Mouse (Mus musculus) megakaryocyte, adult 5-6 weeks (primary cell): ENCODE measurements around the gene Cd52. TPM values are rescaled to one million over a fixed set of nuclear protein-coding genes. Genes with fewer than 3 reads are reported as not detected.

Experiments used
- ATAC-seq: 2 replicates; pipeline ENCODE4 v1.8.0; 2016; ENCODE audit warnings: mild to moderate bottlenecking, inconsistent platforms; ENCODE audit not compliant: poor library complexity, severe bottlenecking
- total RNA-seq, 2 experiments: library from RNA; stranded (forward) in 1 of 2; stranded (reverse) in 1 of 2; fragments of 153-499, 151-499 nt in 1 of 2; fragments of 221-1000, 200-1000 nt in 1 of 2; gene quantifications; 2 replicates each; pipeline versions ENCODE4 v1.2.3 to v1.2.4; 2015 to 2017

Cd52 gene
- total RNA-seq, 2 experiments from 2014 or later: 2,426 to 3,524 TPM

DNA sequence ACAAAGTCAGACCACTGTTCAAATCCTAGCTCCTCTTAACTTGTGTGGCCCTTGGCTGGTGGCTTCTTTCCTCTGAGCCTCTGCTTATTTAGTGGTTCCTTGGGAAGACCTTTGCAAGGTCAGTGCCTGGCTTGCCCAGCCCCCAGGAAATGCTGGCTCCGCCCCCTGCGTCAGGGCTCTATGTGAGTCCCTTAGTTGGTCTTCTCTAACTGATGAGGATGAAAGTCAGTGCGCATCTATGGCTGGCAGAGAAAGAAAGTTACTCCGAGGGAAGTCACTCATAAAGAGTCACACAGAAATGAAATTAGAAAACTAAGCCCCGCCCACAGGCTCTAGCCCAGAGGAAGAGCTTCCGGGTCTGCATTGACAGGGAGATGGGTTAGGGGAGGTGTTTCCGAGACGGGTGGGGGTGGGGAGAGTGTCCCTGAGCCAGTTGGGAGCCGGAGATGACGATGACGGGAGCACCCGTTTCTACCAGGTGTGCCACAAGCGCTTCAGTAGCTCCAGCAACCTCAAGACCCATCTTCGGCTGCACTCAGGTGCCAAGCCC is 36.6 kb downstream of the Cd52 start:
- ATAC-seq: no peak

DNA sequence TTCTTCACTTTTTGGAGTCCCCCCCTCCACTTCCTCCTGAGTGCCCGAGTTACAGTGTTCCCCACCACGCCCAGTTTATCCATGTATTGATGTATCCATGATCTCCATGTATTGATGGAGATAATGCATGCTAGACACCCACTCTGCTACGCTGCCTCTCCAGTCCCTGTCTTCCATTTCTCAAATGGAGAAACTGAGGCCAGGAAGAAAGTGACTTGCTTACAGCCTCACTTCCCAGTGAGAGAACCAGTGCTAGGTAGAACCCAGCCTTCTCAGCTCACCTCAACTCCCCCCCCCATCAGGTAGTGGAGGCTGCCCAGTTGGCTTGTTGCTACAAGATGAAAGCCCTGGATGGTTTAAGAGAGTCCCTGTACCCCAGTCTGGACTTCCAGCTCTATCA is 41.3 kb downstream of the Cd52 start, which contains the start of gene Zfp683:
Zfp683 (plus strand) TSS at position 301 of the 400 bp plus-strand sequence.
- no peak for ATAC-seq

DNA sequence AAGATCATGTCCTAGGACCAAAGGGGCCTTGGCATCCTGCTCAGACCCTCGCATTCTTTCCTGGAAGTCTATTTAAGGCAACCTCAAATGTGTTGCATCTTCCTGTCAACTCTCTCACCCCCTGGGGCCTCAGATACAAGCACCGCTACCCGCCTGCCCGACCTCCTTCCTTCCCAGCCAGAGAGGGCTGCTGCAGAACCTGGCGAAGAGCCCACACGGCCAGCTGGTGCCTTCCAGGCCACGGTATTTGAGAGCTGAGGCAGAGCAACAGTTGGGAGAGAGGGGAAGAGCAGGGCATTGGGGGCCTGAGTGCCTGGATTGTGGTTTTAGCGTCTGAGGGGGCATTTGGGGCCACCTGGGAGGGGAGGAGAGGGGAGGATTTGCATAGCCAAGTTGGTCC is 42.3 kb downstream of the Cd52 start:
- ATAC-seq: no peak

DNA sequence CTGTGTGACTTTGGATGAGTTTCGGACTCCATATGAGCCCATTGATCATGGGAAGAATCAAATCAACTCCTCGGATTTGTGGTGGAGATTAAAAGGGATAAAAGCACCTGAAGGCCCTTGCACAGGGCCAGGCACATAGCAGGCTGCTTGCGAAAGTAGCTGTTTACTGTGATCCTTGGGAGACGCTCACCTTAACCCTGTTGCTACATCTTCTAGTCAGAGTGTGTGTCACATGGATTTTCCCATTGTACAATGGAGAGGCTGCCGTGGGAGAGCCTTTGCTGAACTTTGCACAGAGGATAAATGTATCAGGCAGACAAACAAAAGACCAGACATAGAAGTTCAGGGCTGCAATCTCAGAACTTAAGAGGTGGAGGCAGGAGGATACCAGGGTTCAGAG is 43.0 kb downstream of the Cd52 start:
- ATAC-seq: no peak

DNA sequence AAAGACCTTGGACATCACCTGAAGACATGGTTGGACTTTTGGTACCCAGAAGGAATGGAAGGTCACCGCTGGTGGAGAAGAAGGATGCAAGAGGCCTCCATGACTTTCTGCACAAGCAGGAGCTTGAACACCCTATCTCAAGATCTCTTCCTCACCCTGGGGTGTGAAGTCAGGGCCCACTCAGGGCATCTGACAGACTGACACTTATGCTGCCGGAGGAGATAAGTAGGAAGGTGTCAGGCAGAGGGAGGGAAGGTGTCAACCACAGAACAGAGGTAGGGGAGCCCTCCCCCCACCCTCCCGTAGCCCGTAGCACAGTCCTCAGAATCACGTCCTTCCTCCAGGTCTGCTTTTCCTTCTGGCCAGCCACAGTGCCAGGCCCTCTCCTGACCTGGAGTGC is 47.2 kb downstream of the Cd52 start:
- no peak for ATAC-seq

DNA sequence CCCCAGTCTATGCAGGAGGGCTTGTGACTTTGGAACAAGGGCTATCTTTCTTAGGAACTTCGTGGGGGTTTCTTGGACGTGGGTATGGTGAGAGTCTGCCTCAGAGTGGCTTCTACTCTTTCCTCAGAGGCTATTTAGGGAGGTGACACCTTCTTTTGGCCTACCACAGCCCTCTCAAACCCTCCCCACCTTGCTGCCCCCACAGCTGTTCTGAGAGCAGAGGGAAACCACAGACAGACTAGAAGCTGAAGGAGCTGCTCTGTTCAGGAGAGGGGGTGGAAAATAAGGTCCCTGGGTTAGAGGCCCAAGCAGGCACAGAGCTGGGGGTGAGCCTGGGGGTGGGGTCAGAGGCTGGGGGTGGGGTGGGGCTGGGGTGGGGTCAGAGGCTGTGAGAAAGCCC is 51.8 kb downstream of the Cd52 start:
- 0 out of 2 replicates have a peak, but pooled peaks have one; percentile 33 for ATAC-seq

DNA sequence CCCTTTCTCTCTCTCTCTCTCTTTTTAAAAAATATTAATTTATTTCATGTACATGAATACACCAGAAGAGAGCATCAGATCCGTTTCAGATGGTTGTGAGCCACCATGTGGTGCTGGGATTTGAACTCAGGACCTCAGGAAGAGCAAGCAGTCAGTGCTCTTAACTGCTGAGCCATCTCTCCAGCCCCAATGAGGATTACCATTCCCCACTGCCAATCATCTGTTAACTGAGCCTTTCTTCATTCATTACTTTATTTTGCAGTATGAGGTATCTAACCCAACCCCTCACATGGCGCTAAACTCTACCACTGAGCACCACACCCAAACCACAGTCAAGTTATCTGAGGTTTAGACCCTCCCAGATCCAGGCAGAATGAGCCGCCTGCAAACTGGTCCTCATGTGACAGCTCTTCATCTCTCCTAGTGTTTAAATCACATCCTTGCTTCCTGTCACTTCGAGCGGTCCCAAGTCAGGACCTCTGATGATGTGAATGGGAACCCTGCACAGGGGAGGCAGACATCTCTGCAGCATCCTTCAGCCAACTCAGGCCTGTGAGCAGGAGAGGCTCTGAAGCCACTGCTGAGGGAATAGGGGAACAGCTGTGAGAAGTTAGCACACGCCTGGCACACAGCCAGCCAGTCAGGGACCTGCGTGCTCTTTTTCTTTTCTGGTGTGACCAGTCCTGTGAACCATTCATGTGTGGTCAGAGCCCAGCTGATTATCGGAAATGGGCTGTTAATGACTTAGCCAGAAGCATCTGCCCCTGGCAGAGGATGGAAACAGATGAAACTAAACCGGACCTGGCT is 53.4 kb downstream of the Cd52 start:
- peak; percentile 71 for ATAC-seq

DNA sequence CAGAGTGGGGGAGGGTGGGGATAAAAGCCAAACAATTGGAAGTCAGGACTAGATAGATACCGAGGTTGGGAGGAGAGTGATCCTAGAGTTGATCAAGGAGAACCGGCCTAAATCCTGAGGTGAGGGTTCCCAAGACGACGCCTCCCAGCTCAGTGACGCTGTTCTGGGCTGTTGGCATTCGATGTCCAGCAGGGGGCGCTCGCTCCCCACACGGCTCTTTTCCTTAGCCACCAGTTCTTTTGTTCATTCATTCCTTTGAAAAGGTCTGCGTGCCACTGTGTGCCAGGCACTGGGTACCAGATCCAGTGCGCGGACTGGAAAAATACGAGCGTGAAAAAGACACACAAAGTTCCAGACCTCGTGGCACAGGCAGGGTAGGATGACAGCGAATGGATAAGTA is 58.9 kb downstream of the Cd52 start:
- ATAC-seq: peak; percentile 84

Other genes starting within 250 kb of the Cd52 start
- gene Rps6ka1, start 207.3 kb downstream of the Cd52 start, total RNA-seq (2015): 109 and 112 TPM in 2 replicates
- 156 and 160 TPM in 2 replicates for gene Rps6ka1, start 207.3 kb downstream of the Cd52 start, total RNA-seq (2017)
- 1,486 and 1,526 TPM in 2 replicates for gene Hmgn2, start 126.4 kb downstream of the Cd52 start, total RNA-seq (2015)
- gene Hmgn2, start 126.4 kb downstream of the Cd52 start, total RNA-seq (2017): 700 and 725 TPM in 2 replicates
- gene Dhdds, start 94.2 kb downstream of the Cd52 start, total RNA-seq (2015): 26.6 and 28.9 TPM in 2 replicates
- gene Dhdds, start 94.2 kb downstream of the Cd52 start, total RNA-seq (2017): 17.9 and 24.0 TPM in 2 replicates
- 4.8 TPM in 2 replicates for gene Lin28a, start 76.2 kb downstream of the Cd52 start, total RNA-seq (2015)
- 30.8 and 36.5 TPM in 2 replicates for gene Lin28a, start 76.2 kb downstream of the Cd52 start, total RNA-seq (2017)
- 0.20 and 0.66 TPM in 2 replicates for gene Zfp683, start 41.2 kb downstream of the Cd52 start, total RNA-seq (2015)
- gene Zfp683, start 41.2 kb downstream of the Cd52 start, total RNA-seq (2017): not detected in 2 replicates
- gene Crybg2, start 34.3 kb downstream of the Cd52 start, total RNA-seq (2015): 1.1 and 1.9 TPM in 2 replicates
- 0.04 and 0.15 TPM in 2 replicates for gene Crybg2, start 34.3 kb downstream of the Cd52 start, total RNA-seq (2017)
- 0.89 and 1.8 TPM in 2 replicates for gene Ubxn11, start 7.5 kb upstream of the Cd52 start, total RNA-seq (2015)
- gene Ubxn11, start 7.5 kb upstream of the Cd52 start, total RNA-seq (2017): 1.7 and 2.9 TPM in 2 replicates
- 1,305 and 1,385 TPM in 2 replicates for gene Sh3bgrl3, start 33.7 kb upstream of the Cd52 start, total RNA-seq (2015)
- gene Sh3bgrl3, start 33.7 kb upstream of the Cd52 start, total RNA-seq (2017): 523 and 622 TPM in 2 replicates
- 11.4 and 20.6 TPM in 2 replicates for gene Cep85, start 92.0 kb upstream of the Cd52 start, total RNA-seq (2015)
- 17.7 TPM in 2 replicates for gene Cep85, start 92.0 kb upstream of the Cd52 start, total RNA-seq (2017)
- gene Gm7534, start 107.9 kb upstream of the Cd52 start, total RNA-seq (2015): 0.07 TPM in 1 of 2 replicates, not detected in the other
- gene Gm7534, start 107.9 kb upstream of the Cd52 start, total RNA-seq (2017): not detected in 2 replicates
- not detected in 2 replicates for gene Catsper4, start 132.3 kb upstream of the Cd52 start, total RNA-seq (2015)
- gene Catsper4, start 132.3 kb upstream of the Cd52 start, total RNA-seq (2017): not detected in 2 replicates
- 0.11 TPM in 1 of 2 replicates, not detected in the other for gene Cnksr1, start 143.3 kb upstream of the Cd52 start, total RNA-seq (2015)
- not detected in 2 replicates for gene Cnksr1, start 143.3 kb upstream of the Cd52 start, total RNA-seq (2017)
- not detected in 2 replicates for gene E130218I03Rik, start 148.6 kb upstream of the Cd52 start, total RNA-seq (2015)
- not detected in 2 replicates for gene E130218I03Rik, start 148.6 kb upstream of the Cd52 start, total RNA-seq (2017)
- 3.5 and 4.6 TPM in 2 replicates for gene Zfp593, start 150.5 kb upstream of the Cd52 start, total RNA-seq (2015)
- gene Zfp593, start 150.5 kb upstream of the Cd52 start, total RNA-seq (2017): 3.8 and 5.9 TPM in 2 replicates
- not detected in 2 replicates for gene Gm30191, start 151.9 kb upstream of the Cd52 start, total RNA-seq (2015)
- not detected in 2 replicates for gene Gm30191, start 151.9 kb upstream of the Cd52 start, total RNA-seq (2017)
- not detected in 2 replicates for gene Grrp1, start 159.0 kb upstream of the Cd52 start, total RNA-seq (2015)
- gene Grrp1, start 159.0 kb upstream of the Cd52 start, total RNA-seq (2017): not detected in 2 replicates
- 21.2 and 21.5 TPM in 2 replicates for gene Pdik1l, start 192.8 kb upstream of the Cd52 start, total RNA-seq (2015)
- gene Pdik1l, start 192.8 kb upstream of the Cd52 start, total RNA-seq (2017): 39.0 and 40.7 TPM in 2 replicates
- gene Trim63, start 220.0 kb upstream of the Cd52 start, total RNA-seq (2015): not detected in 2 replicates
- not detected in 2 replicates for gene Trim63, start 220.0 kb upstream of the Cd52 start, total RNA-seq (2017)
- 0.11 and 0.18 TPM in 2 replicates for gene Slc30a2, start 248.1 kb upstream of the Cd52 start, total RNA-seq (2015)
- gene Slc30a2, start 248.1 kb upstream of the Cd52 start, total RNA-seq (2017): 0.22 TPM in 1 of 2 replicates, not detected in the other